Mouse (Mus musculus) intestine, postnatal 0 days (tissue): ENCODE data around the gene Shoc2. TPM values are rescaled to one million over a fixed set of nuclear protein-coding genes. Genes with fewer than 3 reads are reported as not detected.

Experiments used
- ATAC-seq: fragments of 200-750 bp; cut with Nextera tagmentation; 2 replicates; pipeline ENCODE4 v1.8.0; 2017; ENCODE audit warnings: mild to moderate bottlenecking, moderate TSS enrichment, moderate library complexity
- H3K27ac ChIP-seq: fragments of 300-500 bp; sonication (generic); 2 replicates; pipeline ENCODE4 v1.5.1; 2014; ENCODE audit warnings: mild to moderate bottlenecking, low read depth, low read length, moderate library complexity
- H3K27me3 ChIP-seq: fragments of 300-500 bp; sonication (generic); replicated peaks from 2 replicates; pipeline ENCODE4 v1.6.1; 2014; ENCODE audit warnings: low read length, mixed read lengths; ENCODE audit not compliant: control insufficient read depth, insufficient read depth
- H3K36me3 ChIP-seq: fragments of 300-500 bp; sonication (generic); 2 replicates; pipeline ENCODE4 v1.6.1; 2014; ENCODE audit warnings: mild to moderate bottlenecking, moderate library complexity; ENCODE audit not compliant: control insufficient read depth, insufficient read depth
- H3K4me1 ChIP-seq: fragments of 300-500 bp; sonication (generic); replicated peaks from 2 replicates; pipeline ENCODE4 v1.6.1; 2014; ENCODE audit warnings: antibody characterized with exemption, low read length, mixed read lengths; ENCODE audit not compliant: control insufficient read depth, insufficient read depth
- H3K4me2 ChIP-seq: fragments of 300-500 bp; sonication (generic); replicated peaks from 2 replicates; pipeline ENCODE4 v1.6.1; 2014; ENCODE audit warnings: low read depth, mild to moderate bottlenecking, moderate library complexity
- H3K4me3 ChIP-seq: fragments of 300-500 bp; sonication (generic); 2 replicates; pipeline ENCODE4 v1.5.1; 2014; ENCODE audit warnings: low read depth, low read length
- H3K9ac ChIP-seq: fragments of 300-500 bp; sonication (generic); 2 replicates; pipeline ENCODE4 v1.6.1; 2014; ENCODE audit warnings: mild to moderate bottlenecking, low read depth, low read length
- H3K9me3 ChIP-seq: fragments of 300-500 bp; sonication (generic); 2 replicates; pipeline ENCODE4 v1.6.1; 2016; ENCODE audit warnings: mixed run types; ENCODE audit not compliant: control insufficient read depth
- CTCF ChIP-seq: sonication (generic); IDR thresholded peaks from 2 replicates; pipeline ENCODE4 v1.5.1; 2016; ENCODE audit warnings: low read depth, mild to moderate bottlenecking, control low read depth, antibody characterized with exemption, moderate library complexity
- WGBS: fragments of 180-500 bp; shearing (Covaris S2); extraction: QIAGEN DNeasy Blood & Tissue Kit; methylation state at CpG from one replicate; pipeline ENCODE4 v1.1.7; 2014; 5-methylcytosine and 5-hydroxymethylcytosine counted together
- polyA plus RNA-seq: library from polyadenylated mRNA; unstranded; fragments of >200 nt; fragmentation: Nextera tagmentation; extraction: Ambion mirVana; gene quantifications from 2 replicates; pipeline ENCODE4 v1.2.1, GENCODE M21; 2015

Shoc2 gene
- polyA plus RNA-seq, 1 experiment from 2014 or later: 26.1 TPM

GRCm38 (mm10) chr19:54045931-54046683 is 102.0 kb downstream of the Shoc2 start:
- 3% methylated on average over 48 of the region's 55 CpGs for WGBS
- peaks cover 30% of the 10 kb centered on the region for H3K27me3 ChIP-seq
- ATAC-seq: no peak
- 0 out of 2 replicates have a peak overlapping the region, but pooled peaks have one; percentile 5 for H3K9ac ChIP-seq
- H3K4me3 ChIP-seq: peak overlapping the region; percentile 64
- H3K27ac ChIP-seq: no peak overlapping the region
- H3K4me2 ChIP-seq: peak overlapping the region; percentile 96
- TF ChIP-seq CTCF: no peak
- peaks cover 13% of the 10 kb centered on the region; the same call in 1 of the 2 replicates for H3K4me1 ChIP-seq
- H3K36me3 ChIP-seq: no peaks in the 10 kb centered on the region
- no peaks in the 10 kb centered on the region for H3K9me3 ChIP-seq

GRCm38 (mm10) chr19:54046684-54047070 is 102.6 kb downstream of the Shoc2 start:
- H3K9me3 ChIP-seq: no peaks in the 10 kb centered on the region
- peaks cover 12% of the 10 kb centered on the region; the same call in 1 of the 2 replicates for H3K4me1 ChIP-seq
- no peak for TF ChIP-seq CTCF
- H3K9ac ChIP-seq: 0 out of 2 replicates have a peak overlapping the region, but pooled peaks have one; percentile 23
- no peaks in the 10 kb centered on the region for H3K36me3 ChIP-seq
- no peak for ATAC-seq
- 1% methylated on average over 46 of the region's 46 CpGs for WGBS
- H3K27ac ChIP-seq: no peak overlapping the region
- H3K4me3 ChIP-seq: peak overlapping the region; percentile 64
- peaks cover 30% of the 10 kb centered on the region for H3K27me3 ChIP-seq
- peak overlapping the region; percentile 96 for H3K4me2 ChIP-seq

- Histone ChIP-seq H3K27me3 (peaks cover 30% of the 10 kb centered on the region), H3K4me1 (peaks cover 12% of the 10 kb centered on the region; the same call in 1 of the 2 replicates), H3K27ac (no peak overlapping the region), H3K4me2 (peak overlapping the region; percentile 96), H3K4me3 (peak overlapping the region; percentile 64), H3K9me3 (no peaks in the 10 kb centered on the region), H3K9ac (peak overlapping the region; percentile 23; the same call in 1 of the 2 replicates), H3K36me3 (no peaks in the 10 kb centered on the region)
- 3% methylated on average over 27 of the region's 27 CpGs for whole genome bisulfite sequencing
- ATAC-seq: no peak
- no peak for TF ChIP-seq CTCF
These were observed 103.4 kb downstream of the Shoc2 start for GRCm38 (mm10) chr19:54047386-54048050.

GRCm38 (mm10) chr19:54048161-54048885 is 104.2 kb downstream of the Shoc2 start:
- H3K9me3 ChIP-seq: no peaks in the 10 kb centered on the region
- peak overlapping the region; percentile 96 for H3K4me2 ChIP-seq
- TF ChIP-seq CTCF: no peak
- H3K9ac ChIP-seq: no peak overlapping the region
- peaks cover 30% of the 10 kb centered on the region for H3K27me3 ChIP-seq
- no peak overlapping the region for H3K4me3 ChIP-seq
- 10% methylated on average over 13 of the region's 13 CpGs for WGBS
- ATAC-seq: no peak
- no peaks in the 10 kb centered on the region for H3K36me3 ChIP-seq
- no peak overlapping the region for H3K27ac ChIP-seq
- peaks cover 12% of the 10 kb centered on the region; the same call in 1 of the 2 replicates for H3K4me1 ChIP-seq

- WGBS: 70% methylated on average over 4 of the region's 4 CpGs
- Histone ChIP-seq H3K27ac (no peak overlapping the region), H3K36me3 (no peaks in the 10 kb centered on the region), H3K9me3 (no peaks in the 10 kb centered on the region), H3K27me3 (peaks cover 15% of the 10 kb centered on the region), H3K9ac (no peak overlapping the region), H3K4me3 (no peak overlapping the region), H3K4me2 (no peak overlapping the region), H3K4me1 (peaks cover 10% of the 10 kb centered on the region; the same call in 1 of the 2 replicates)
- ATAC-seq: no peak
- TF ChIP-seq CTCF: no peak
These were observed 107.5 kb downstream of the Shoc2 start for GRCm38 (mm10) chr19:54051651-54052050.

- no peak overlapping the region for H3K4me2 ChIP-seq
- H3K9ac ChIP-seq: no peak overlapping the region
- no peak for TF ChIP-seq CTCF
- no peaks in the 10 kb centered on the region for H3K9me3 ChIP-seq
- H3K4me3 ChIP-seq: no peak overlapping the region
- no peak overlapping the region for H3K27ac ChIP-seq
- H3K27me3 ChIP-seq: no peaks in the 10 kb centered on the region
- no peak for ATAC-seq
- H3K36me3 ChIP-seq: no peaks in the 10 kb centered on the region
- 70% methylated on average over 5 of the region's 5 CpGs for WGBS
- no peaks in the 10 kb centered on the region for H3K4me1 ChIP-seq
These were observed 111.7 kb downstream of the Shoc2 start for GRCm38 (mm10) chr19:54055845-54056244.
